Mouse (Mus musculus): ENCODE measurements around the gene Gnl3l. TPM values are rescaled to one million over a fixed set of nuclear protein-coding genes. Genes with fewer than 3 reads are reported as not detected.
A peak's percentile ranks its signal among the peaks of the same experiment; 100 is the strongest.

Gnl3l gene
- polyA plus RNA-seq (2016; fragmentation: Nextera tagmentation; extraction: Ambion mirVana), result 28.7 and 29.8 TPM in 2 replicates

DNA sequence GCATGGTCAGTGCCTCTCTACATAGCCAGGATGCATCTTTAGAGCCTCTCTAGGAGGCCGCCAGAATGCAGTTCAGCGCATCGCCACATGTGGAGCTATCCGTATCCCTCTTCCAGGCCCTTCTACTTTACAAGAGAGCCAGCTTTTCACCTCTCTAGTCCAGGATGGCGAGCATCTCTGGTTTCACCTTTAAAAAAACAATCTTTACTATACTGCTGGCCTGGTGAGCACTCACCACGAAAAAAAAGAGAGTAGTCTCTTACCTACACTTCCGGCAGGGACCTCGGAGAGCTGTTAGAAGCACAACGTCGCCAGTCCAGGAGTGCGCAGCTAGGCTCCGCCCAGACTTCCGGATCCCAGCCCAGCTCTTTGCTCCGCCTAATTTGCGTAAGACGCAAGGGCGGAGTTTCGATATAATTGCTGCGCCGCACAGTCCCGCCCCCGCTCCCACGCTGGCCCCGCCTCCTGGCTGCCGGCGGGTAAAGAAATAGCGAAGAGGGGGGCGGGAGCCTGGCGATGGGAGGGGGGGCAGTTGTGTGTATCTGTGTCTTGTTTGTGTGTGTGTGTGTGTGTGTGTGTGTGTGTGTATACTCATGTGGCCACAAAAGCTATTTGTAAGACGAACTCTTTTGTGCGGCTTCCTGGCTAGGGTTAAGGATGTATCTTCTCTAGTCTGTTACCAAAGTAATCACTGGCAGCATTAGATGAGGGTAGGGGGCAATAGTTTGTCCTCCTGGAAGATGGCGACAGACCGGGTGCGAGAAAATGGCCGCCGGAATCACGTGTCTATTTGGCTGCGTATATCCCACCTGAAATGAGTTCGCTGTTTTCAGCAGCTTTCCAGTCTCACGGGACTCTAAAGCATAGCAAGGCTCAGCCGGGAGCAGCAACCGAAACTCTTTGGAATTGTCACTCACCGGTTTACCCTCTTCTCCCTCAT lies at the start of gene Gnl3l:
Gnl3l (minus strand) TSS at position 385 of the 940 bp plus-strand sequence.
- WGBS, result 19% methylated on average over 43 of the region's 43 CpGs

DNA sequence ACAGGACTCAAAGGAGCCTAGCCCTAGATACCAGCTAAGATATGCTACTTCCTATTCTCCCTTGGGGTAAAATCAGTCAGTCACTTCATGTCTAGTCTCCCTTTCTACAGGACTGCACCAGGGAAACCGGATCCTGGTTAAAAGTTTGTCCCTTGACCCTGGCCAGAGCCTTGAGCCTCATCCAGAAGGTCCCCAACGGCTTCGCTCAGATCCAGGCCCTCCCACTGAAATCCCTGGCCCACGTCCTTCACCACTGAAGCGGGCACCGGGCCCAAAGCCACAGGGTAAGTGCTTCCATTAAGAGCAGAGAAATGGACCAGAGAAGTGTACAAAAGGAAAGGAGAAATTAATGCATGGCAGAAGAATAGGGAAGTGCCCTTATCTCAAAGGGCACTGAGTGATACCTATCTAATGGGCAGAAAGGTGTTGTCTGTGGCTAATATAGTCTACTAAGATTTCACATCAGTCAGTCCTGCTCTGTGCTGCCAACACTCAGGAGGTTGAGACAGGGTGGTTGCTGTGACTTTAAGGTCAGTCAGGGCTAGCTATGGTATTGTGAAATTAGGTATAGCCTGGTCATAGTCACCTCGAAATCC lies 49.0 kb upstream of the Gnl3l start:
- no peaks in the 10 kb centered on the region for H3K27me3 ChIP-seq (replicated peaks)
- H3K4me3 ChIP-seq, result no peak overlapping the region
- no peak overlapping the region for H3K9ac ChIP-seq
- 81% methylated on average over 7 of the region's 7 CpGs for WGBS
- no peak overlapping the region for H3K4me2 ChIP-seq
- H3K4me1 ChIP-seq (replicated peaks), result no peaks in the 10 kb centered on the region
- no peak overlapping the region for H3K27ac ChIP-seq (ENCODE audit: poor library complexity, severe bottlenecking)
- no peak for ATAC-seq (ENCODE audit: insufficient number of reproducible peaks, low FRiP score)
- no peaks in the 10 kb centered on the region for H3K9me3 ChIP-seq (replicated peaks)
- H3K36me3 ChIP-seq, result peaks cover 35% of the 10 kb centered on the region

More for the DNA sequence above, at the start of gene Gnl3l:
- Histone ChIP-seq H3K9ac (peak within 1 kb of the TSS; percentile 61), H3K27ac (ENCODE audit: poor library complexity, severe bottlenecking) (peak within 1 kb of the TSS; percentile 68), H3K36me3 (0 out of 2 replicates have a peak, but pooled peaks cover 5% of the 10 kb centered on the region), H3K4me1 (replicated peaks) (peaks cover 4% of the 10 kb centered on the region), H3K4me2 (peak within 1 kb of the TSS; percentile 69), H3K9me3 (replicated peaks) (no peaks in the 10 kb centered on the region), H3K27me3 (replicated peaks) (no peaks in the 10 kb centered on the region), H3K4me3 (peak within 1 kb of the TSS; percentile 54)
- ATAC-seq (ENCODE audit: insufficient number of reproducible peaks, low FRiP score), result peak; percentile 99

DNA sequence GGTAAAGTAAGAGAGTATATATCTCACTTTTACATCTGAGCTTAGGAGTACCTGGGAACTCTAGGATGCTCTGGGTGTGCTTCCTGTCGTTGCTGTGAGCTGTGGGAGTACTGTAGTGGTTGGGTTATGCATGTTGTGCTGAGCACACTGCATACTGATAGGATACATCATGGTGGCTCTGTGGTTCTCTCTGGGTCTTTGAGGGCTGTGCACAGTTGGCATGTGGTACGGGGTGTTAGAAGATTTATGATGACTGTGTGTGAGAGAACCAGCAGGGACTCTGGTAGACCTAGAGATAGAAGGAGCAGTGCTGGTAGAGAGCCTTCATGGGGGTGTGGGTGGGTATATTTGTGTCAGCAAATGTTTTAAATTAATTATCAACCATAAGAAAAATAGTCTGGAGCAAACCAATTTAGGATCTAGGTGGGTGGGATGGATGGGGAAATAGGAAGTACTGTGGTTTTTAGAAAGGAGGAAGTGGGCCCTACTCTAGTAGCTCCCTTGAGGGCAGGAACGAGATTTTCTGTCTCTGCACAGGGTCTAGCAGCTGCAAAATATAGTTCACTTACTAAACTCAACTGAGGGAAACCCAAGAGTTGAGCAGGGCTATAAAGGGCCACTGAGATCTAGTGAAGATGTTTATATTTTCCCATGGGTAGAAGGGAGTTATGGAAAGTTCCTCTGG lies 44.6 kb upstream of the Gnl3l start:
- Histone ChIP-seq H3K4me2 (no peak overlapping the region), H3K27me3 (replicated peaks) (no peaks in the 10 kb centered on the region), H3K36me3 (peaks cover 5% of the 10 kb centered on the region; the same call in 1 of the 2 replicates), H3K4me3 (no peak overlapping the region), H3K9ac (no peak overlapping the region), H3K27ac (ENCODE audit: poor library complexity, severe bottlenecking) (no peak overlapping the region), H3K9me3 (replicated peaks) (no peaks in the 10 kb centered on the region), H3K4me1 (replicated peaks) (no peaks in the 10 kb centered on the region)
- no peak for ATAC-seq (ENCODE audit: insufficient number of reproducible peaks, low FRiP score)
- WGBS, result 62% methylated on average over 3 of the region's 3 CpGs

DNA sequence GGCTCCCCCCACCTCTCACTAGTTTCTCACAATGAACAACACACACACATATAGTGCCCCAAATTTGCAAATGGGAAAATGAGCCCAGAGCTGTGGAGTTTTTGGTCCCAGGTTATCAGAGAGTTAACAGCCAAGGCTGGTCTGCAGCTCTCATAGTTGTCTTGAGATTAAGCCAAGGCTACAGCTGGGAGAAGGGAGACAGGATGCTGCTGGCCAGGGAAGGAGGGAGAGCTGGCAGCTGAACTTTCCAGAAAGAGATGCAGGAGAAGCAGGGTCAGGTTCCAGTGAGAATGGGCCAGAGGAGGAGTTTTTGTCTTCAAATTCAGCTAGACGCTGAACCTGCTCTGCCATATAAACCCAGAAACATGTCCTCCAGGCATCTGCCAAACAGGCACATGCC lies 42.2 kb upstream of the Gnl3l start:
- H3K27me3 ChIP-seq (replicated peaks), result no peaks in the 10 kb centered on the region
- ATAC-seq (ENCODE audit: insufficient number of reproducible peaks, low FRiP score), result no peak
- no peaks in the 10 kb centered on the region for H3K9me3 ChIP-seq (replicated peaks)
- H3K27ac ChIP-seq (ENCODE audit: poor library complexity, severe bottlenecking), result no peak overlapping the region
- WGBS, result 73% methylated on average over 1 of the region's 1 CpGs
- no peaks in the 10 kb centered on the region for H3K36me3 ChIP-seq
- no peak overlapping the region for H3K4me2 ChIP-seq
- H3K9ac ChIP-seq, result no peak overlapping the region
- H3K4me1 ChIP-seq (replicated peaks), result peaks cover 10% of the 10 kb centered on the region
- H3K4me3 ChIP-seq, result no peak overlapping the region

DNA sequence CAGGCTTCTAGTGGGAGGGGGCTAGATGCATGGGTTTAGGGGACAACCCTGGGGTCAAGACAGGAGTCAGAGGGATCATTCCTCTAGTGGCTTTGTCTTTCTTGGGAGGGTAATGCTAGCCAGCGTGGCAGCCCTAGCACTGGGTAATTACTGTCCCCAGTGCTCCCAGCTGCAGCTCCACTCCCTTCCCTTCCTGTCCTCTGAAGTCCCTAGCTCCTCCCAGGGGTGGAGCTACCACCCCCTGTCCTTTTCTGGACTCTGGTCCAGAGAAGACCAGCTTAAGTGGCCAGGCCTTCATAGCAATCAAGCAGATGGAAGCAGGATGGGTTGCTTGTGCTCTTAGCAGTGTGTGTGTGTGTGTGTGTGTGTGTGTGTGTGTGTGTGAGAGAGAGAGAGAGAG lies 38.4 kb upstream of the Gnl3l start:
- H3K4me2 ChIP-seq, result no peak overlapping the region
- H3K27me3 ChIP-seq (replicated peaks), result no peaks in the 10 kb centered on the region
- peak; percentile 48; the same call in 1 of the 2 replicates for ATAC-seq (ENCODE audit: insufficient number of reproducible peaks, low FRiP score)
- no peaks in the 10 kb centered on the region for H3K36me3 ChIP-seq
- no peak overlapping the region for H3K4me3 ChIP-seq
- no peak overlapping the region for H3K27ac ChIP-seq (ENCODE audit: poor library complexity, severe bottlenecking)
- no peaks in the 10 kb centered on the region for H3K9me3 ChIP-seq (replicated peaks)
- 11% methylated on average over 1 of the region's 1 CpGs for WGBS
- no peak overlapping the region for H3K9ac ChIP-seq
- H3K4me1 ChIP-seq (replicated peaks), result peaks cover 27% of the 10 kb centered on the region

DNA sequence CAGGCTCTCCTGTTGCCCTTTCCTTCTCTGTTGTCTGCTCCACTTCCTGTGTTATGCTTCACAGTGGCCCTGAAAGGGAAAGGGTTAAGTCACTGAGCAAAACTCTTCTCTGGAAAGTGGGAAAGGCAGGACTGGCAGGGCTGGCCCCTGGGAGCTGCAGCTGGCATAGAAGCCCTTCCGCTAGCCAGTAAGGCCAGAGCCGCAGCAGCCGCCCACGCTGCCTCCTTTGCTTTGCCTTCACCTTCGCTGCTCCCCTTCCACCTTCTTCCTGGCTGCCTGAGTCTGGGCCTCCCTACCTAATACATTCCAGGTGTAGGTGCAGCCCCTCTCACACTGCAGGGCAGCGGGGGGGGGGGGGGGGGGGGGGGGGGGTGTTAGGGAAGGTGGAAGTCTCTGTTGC lies 37.4 kb upstream of the Gnl3l start:
- H3K27ac ChIP-seq (ENCODE audit: poor library complexity, severe bottlenecking), result peak overlapping the region; percentile 36
- H3K27me3 ChIP-seq (replicated peaks), result no peaks in the 10 kb centered on the region
- H3K4me1 ChIP-seq (replicated peaks), result peaks cover 33% of the 10 kb centered on the region
- H3K36me3 ChIP-seq, result no peaks in the 10 kb centered on the region
- no peak overlapping the region for H3K4me3 ChIP-seq
- no peak for ATAC-seq (ENCODE audit: insufficient number of reproducible peaks, low FRiP score)
- 60% methylated on average over 5 of the region's 6 CpGs for WGBS
- H3K9me3 ChIP-seq (replicated peaks), result no peaks in the 10 kb centered on the region
- H3K4me2 ChIP-seq, result peak overlapping the region; percentile 31
- H3K9ac ChIP-seq, result no peak overlapping the region; the same call in 1 of the 2 replicates

DNA sequence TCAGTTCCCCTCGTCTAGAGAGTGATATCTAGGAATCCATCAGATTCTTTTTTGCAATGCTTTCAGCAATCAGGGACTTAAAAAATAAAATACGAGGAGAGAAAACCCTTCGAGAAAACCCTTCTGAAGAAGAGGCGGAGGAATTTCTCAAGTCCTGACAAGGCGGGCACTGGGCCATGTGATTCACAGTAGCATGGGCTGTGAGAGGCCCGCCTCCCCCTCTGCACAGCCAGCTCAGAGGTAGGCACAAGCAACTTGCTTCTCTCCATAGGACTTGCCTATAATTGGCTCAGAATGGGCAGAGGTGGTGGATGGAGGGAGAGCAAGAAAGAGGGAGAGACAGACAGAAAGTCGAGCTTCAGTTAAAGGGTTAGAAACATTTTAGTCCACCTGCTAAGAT lies 33.2 kb upstream of the Gnl3l start:
- ATAC-seq (ENCODE audit: insufficient number of reproducible peaks, low FRiP score), result no peak
- no peak overlapping the region for H3K4me3 ChIP-seq
- 58% methylated on average over 7 of the region's 7 CpGs for WGBS

DNA sequence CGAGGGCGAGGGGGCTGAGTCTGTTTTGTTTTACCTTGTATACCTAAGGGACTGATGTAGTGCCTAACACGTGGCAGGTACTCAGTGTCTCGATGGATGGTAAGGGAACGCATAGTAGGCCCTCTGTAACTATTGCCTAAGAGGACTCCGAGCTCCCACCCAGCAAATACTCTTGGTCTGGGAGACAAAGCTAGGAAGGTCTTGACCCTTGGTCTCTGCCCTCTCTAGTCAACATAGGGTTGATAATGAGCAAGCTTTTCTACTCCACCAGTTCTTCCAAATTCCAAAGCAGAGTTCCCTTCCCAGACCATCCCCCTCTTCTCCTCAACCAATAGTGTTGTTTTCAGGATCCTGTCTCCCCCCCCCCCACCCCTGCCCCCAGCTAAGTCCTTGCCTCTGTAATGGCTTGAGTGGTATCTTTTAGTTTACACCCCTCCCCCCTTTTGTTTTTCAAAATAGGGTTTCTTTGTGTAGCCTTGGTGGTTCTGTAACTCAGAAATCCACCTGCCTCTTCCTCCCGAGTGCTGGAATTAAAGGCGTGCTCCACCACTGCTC lies 32.6 kb upstream of the Gnl3l start:
- Histone ChIP-seq H3K9me3 (replicated peaks) (0 out of 2 replicates have a peak, but pooled peaks cover 5% of the 10 kb centered on the region), H3K27me3 (replicated peaks) (no peaks in the 10 kb centered on the region), H3K36me3 (no peaks in the 10 kb centered on the region), H3K4me2 (peak overlapping the region; percentile 74), H3K27ac (ENCODE audit: poor library complexity, severe bottlenecking) (no peak overlapping the region), H3K4me3 (no peak overlapping the region), H3K4me1 (replicated peaks) (peaks cover 39% of the 10 kb centered on the region), H3K9ac (no peak overlapping the region)
- ATAC-seq (ENCODE audit: insufficient number of reproducible peaks, low FRiP score), result no peak
- WGBS, result 66% methylated on average over 8 of the region's 8 CpGs

More for the DNA sequence above, 33.2 kb upstream of the Gnl3l start:
- H3K4me2 ChIP-seq, result no peak overlapping the region
- no peak overlapping the region for H3K27ac ChIP-seq (ENCODE audit: poor library complexity, severe bottlenecking)
- no peaks in the 10 kb centered on the region for H3K36me3 ChIP-seq
- peaks cover 44% of the 10 kb centered on the region for H3K4me1 ChIP-seq (replicated peaks)
- H3K9ac ChIP-seq, result no peak overlapping the region
- no peaks in the 10 kb centered on the region for H3K27me3 ChIP-seq (replicated peaks)
- H3K9me3 ChIP-seq (replicated peaks), result 0 out of 2 replicates have a peak, but pooled peaks cover 5% of the 10 kb centered on the region

DNA sequence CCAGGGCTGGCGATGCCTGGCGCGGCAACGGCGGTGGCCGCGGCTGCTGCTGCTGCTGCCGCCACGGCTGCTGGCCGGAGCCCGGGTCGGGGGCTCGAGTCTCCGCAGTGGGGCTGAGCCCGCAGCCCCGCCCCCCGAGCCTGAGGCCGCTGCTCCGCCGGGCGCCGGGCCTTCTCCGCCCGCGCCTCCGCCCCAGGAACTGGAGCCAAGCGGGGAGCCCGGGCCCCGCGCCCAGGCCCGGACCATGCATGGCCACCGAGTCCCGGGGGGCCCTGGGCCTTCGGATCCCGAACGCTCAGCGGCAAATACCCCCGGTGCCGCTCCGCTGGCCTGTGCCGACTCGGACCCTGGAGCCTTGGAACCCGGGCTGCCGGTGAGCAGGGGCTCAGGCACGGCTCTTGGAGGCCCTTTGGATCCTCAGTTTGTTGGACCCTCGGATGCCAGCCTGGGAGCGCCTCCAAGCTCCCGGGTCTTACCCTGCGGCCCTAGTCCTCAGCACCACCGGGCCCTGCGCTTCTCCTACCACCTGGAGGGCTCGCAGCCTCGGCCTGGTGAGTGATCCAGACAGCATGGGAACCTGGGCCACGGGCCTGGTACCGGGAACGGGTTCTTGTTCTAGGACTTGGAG lies 30.4 kb upstream of the Gnl3l start:
- peaks cover 19% of the 10 kb centered on the region for H3K4me1 ChIP-seq (replicated peaks)
- peak overlapping the region; percentile 74 for H3K4me2 ChIP-seq
- H3K27ac ChIP-seq (ENCODE audit: poor library complexity, severe bottlenecking), result peak overlapping the region; percentile 89
- peak overlapping the region; percentile 86 for H3K4me3 ChIP-seq
- peak overlapping the region; percentile 92 for H3K9ac ChIP-seq
- H3K27me3 ChIP-seq (replicated peaks), result no peaks in the 10 kb centered on the region
- WGBS, result 22% methylated on average over 37 of the region's 56 CpGs
- peak; percentile 66 for ATAC-seq (ENCODE audit: insufficient number of reproducible peaks, low FRiP score)
- 0 out of 2 replicates have a peak, but pooled peaks cover 5% of the 10 kb centered on the region for H3K9me3 ChIP-seq (replicated peaks)
- no peaks in the 10 kb centered on the region for H3K36me3 ChIP-seq

DNA sequence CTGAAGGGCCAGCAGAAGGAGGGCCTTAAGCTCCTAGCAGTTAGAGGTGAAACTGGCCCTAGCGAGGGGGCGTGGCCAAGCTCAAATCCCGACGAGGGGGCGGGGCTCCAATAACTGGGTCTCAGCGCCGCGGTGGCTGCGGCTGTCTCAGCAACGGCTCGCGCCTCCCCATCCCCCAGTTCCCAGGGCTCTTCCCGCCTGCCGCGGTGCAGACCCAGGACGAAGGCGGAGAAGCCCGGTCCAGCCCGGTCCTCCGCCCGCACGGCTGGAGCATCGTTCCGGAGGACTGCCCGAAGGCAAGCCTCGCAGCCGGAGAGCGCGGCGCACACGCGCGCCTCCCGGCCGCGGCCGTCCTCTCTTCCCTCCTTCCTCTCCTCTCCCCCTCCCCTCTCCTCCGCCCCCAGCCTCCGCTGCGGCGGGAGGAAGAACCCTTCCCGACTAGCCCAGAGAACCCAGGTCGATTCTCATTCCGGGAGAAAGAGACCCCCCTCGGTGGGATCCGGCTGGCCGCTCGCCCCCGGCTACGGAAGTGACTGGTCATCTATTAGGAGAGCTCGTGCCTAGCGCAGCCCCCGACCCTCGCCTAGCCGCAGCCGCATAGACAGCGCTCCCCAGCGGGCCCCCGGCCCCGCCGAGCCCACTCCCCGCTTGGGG lies 29.8 kb upstream of the Gnl3l start:
- ATAC-seq (ENCODE audit: insufficient number of reproducible peaks, low FRiP score), result peak; percentile 83
- Histone ChIP-seq H3K4me1 (replicated peaks) (peaks cover 19% of the 10 kb centered on the region), H3K27me3 (replicated peaks) (no peaks in the 10 kb centered on the region), H3K9ac (peak overlapping the region; percentile 92), H3K36me3 (no peaks in the 10 kb centered on the region), H3K4me3 (peak overlapping the region; percentile 86), H3K4me2 (peak overlapping the region; percentile 74), H3K9me3 (replicated peaks) (0 out of 2 replicates have a peak, but pooled peaks cover 5% of the 10 kb centered on the region), H3K27ac (ENCODE audit: poor library complexity, severe bottlenecking) (peak overlapping the region; percentile 89)
- WGBS, result 17% methylated on average over 41 of the region's 62 CpGs

Data from heart, embryonic 12.5 days (tissue).